Mouse (Mus musculus) midbrain, embryonic 16.5 days (tissue): ENCODE measurements at regions not wholly inside any gene's neighbourhood (a gene's known extent, or its start where the extent isn't known, plus 50 kb on each side); places are given as distances from the start of the nearest gene placed in this dataset.

Experiments used
- ATAC-seq: fragments of 200-750 bp; cut with Nextera tagmentation; 2 replicates; pipeline ENCODE4 v1.8.0; 2017; ENCODE audit warnings: moderate TSS enrichment
- H3K27ac ChIP-seq: fragments of 300-500 bp; sonication (generic); 2 replicates; pipeline ENCODE4 v1.5.1; 2014; ENCODE audit warnings: mild to moderate bottlenecking, low read length, mixed read lengths
- H3K27me3 ChIP-seq: fragments of 300-500 bp; sonication (generic); 2 replicates; pipeline ENCODE4 v1.6.1; 2014; ENCODE audit warnings: low read depth, low read length, mixed read lengths; ENCODE audit not compliant: control insufficient read depth, insufficient read depth
- H3K36me3 ChIP-seq: fragments of 300-500 bp; sonication (generic); 2 replicates; pipeline ENCODE4 v1.6.1; 2014; ENCODE audit warnings: mild to moderate bottlenecking, low read length, moderate library complexity, mixed read lengths; ENCODE audit not compliant: control insufficient read depth, insufficient read depth
- H3K4me1 ChIP-seq: fragments of 300-500 bp; sonication (generic); 2 replicates; pipeline ENCODE4 v1.6.1; 2014; ENCODE audit warnings: mild to moderate bottlenecking, low read length, mixed read lengths; ENCODE audit not compliant: control insufficient read depth, insufficient read depth
- H3K4me2 ChIP-seq: fragments of 300-500 bp; sonication (generic); 2 replicates; pipeline ENCODE4 v1.6.1; 2014; ENCODE audit warnings: mild to moderate bottlenecking, low read length, mixed read lengths
- H3K4me3 ChIP-seq: fragments of 300-500 bp; sonication (generic); 2 replicates; pipeline ENCODE4 v1.5.1; 2014; ENCODE audit warnings: low read depth, mild to moderate bottlenecking, low read length, moderate library complexity, mixed read lengths
- H3K9ac ChIP-seq: fragments of 300-500 bp; sonication (generic); 2 replicates; pipeline ENCODE4 v1.6.1; 2014; ENCODE audit warnings: low read depth, low read length, mixed read lengths
- H3K9me3 ChIP-seq: fragments of 300-500 bp; sonication (generic); replicated peaks from 2 replicates; pipeline ENCODE4 v1.6.1; 2014; ENCODE audit warnings: mild to moderate bottlenecking, low read length, mixed read lengths; ENCODE audit not compliant: control insufficient read depth, poor library complexity, severe bottlenecking
- WGBS: fragments of 180-500 bp; shearing (Covaris S2); extraction: QIAGEN DNeasy Blood & Tissue Kit; methylation state at CpG from one replicate; pipeline ENCODE4 v1.1.7; 2014; 5-methylcytosine and 5-hydroxymethylcytosine counted together

GRCm38 (mm10) chr2:75149036-75149435, 323.4 kb downstream of the Mtx2 start:
- Histone ChIP-seq H3K4me1 (no peaks in the 10 kb centered on the region), H3K36me3 (no peaks in the 10 kb centered on the region), H3K9me3 (no peaks in the 10 kb centered on the region), H3K9ac (no peak overlapping the region), H3K4me3 (no peak overlapping the region), H3K4me2 (no peak overlapping the region), H3K27me3 (no peaks in the 10 kb centered on the region), H3K27ac (no peak overlapping the region)
- ATAC-seq: no peak
- 87% methylated on average over 5 of the region's 5 CpGs for WGBS

GRCm38 (mm10) chr2:75149562-75149961, 324.0 kb downstream of the Mtx2 start:
- Histone ChIP-seq H3K27me3 (no peaks in the 10 kb centered on the region), H3K27ac (no peak overlapping the region), H3K4me2 (no peak overlapping the region), H3K9ac (no peak overlapping the region), H3K4me3 (no peak overlapping the region), H3K36me3 (no peaks in the 10 kb centered on the region), H3K4me1 (no peaks in the 10 kb centered on the region), H3K9me3 (no peaks in the 10 kb centered on the region)
- WGBS: 70% methylated on average over 12 of the region's 12 CpGs
- ATAC-seq: no peak

DNA sequence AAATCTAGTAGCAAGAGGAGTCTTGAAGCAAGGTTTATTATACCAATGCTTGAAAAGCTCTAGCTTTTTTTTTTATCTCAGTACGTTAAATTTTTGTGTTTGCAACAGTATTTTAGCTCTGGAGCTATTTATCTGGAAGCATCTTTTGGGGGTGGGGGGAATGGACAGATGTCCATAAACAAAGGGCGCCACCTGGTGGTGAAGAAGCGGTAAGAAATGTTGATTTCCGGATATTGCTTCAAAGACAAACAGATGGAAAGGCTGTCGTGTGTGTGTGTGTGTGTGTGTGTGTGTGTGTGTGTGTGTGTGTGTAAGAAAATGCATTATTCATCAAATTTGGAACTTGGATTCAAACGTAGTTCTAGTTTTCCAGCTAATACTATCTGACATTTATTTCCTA, 325.4 kb downstream of the Mtx2 start:
- H3K4me3 ChIP-seq: no peak overlapping the region
- no peaks in the 10 kb centered on the region for H3K9me3 ChIP-seq
- ATAC-seq: no peak
- H3K4me1 ChIP-seq: no peaks in the 10 kb centered on the region
- H3K36me3 ChIP-seq: no peaks in the 10 kb centered on the region
- H3K9ac ChIP-seq: no peak overlapping the region
- under 1% methylated on average over 6 of the region's 6 CpGs for WGBS
- no peak overlapping the region for H3K4me2 ChIP-seq
- H3K27me3 ChIP-seq: no peaks in the 10 kb centered on the region
- H3K27ac ChIP-seq: no peak overlapping the region

- H3K27ac ChIP-seq: no peak overlapping the region
- H3K9me3 ChIP-seq: no peaks in the 10 kb centered on the region
- H3K4me1 ChIP-seq: no peaks in the 10 kb centered on the region
- H3K4me2 ChIP-seq: no peak overlapping the region
- H3K4me3 ChIP-seq: no peak overlapping the region
- H3K36me3 ChIP-seq: no peaks in the 10 kb centered on the region
- H3K27me3 ChIP-seq: no peaks in the 10 kb centered on the region
- no peak overlapping the region for H3K9ac ChIP-seq
- ATAC-seq: no peak
- WGBS: 81% methylated on average over 8 of the region's 8 CpGs
These were observed 325.9 kb downstream of the Mtx2 start for GRCm38 (mm10) chr2:75151519-75151918.

DNA sequence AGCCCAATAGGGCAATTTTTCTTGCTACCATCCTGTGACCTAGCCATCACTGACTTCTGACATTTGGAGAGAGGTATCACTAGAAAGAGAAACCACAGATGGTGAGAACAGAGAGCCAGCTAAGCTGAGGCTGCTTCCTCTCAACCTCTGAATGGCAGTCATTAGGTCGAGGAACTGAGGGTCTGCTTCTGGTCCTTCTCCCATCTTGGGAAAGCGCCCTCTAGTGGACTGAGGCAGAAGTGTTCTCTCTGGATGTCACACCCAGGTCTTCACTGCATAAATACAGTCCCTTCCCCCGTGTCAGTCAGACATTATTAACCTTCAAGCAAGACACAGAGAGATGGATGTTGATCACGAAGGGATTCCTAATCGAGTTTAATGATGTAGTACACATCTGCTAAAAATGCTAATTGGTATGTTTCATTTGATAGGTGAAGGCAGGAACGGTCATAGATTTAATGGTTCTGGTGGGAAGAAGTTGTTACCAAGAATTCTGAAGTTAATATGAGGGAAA, 326.9 kb downstream of the Mtx2 start:
- Histone ChIP-seq H3K4me1 (no peaks in the 10 kb centered on the region), H3K9me3 (no peaks in the 10 kb centered on the region), H3K27ac (no peak overlapping the region), H3K4me2 (no peak overlapping the region), H3K4me3 (no peak overlapping the region), H3K9ac (no peak overlapping the region), H3K36me3 (no peaks in the 10 kb centered on the region), H3K27me3 (no peaks in the 10 kb centered on the region)
- ATAC-seq: no peak
- WGBS: 34% methylated on average over 6 of the region's 6 CpGs

DNA sequence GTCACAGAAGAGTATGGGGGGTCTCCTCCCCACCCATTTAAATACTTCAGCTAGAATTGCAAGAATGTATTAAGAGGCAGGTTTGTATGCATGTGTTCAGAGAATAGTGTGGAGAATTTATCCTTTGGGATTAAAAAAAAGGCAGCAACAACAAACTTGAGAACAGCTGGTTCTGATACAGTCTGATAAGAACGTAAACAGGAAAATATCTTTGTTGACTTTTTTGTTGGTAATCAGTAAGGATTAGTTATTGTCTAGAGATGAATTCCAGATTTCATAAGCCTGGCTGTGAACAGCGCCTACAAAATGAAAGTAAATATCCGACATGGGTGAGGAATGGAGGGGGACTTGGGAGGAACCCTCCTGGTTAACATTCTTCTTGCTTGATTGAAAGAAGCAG, 328.8 kb downstream of the Mtx2 start:
- H3K4me2 ChIP-seq: no peak overlapping the region
- H3K36me3 ChIP-seq: no peaks in the 10 kb centered on the region
- no peaks in the 10 kb centered on the region for H3K27me3 ChIP-seq
- H3K9ac ChIP-seq: no peak overlapping the region
- no peaks in the 10 kb centered on the region for H3K4me1 ChIP-seq
- ATAC-seq: no peak
- WGBS: 82% methylated on average over 3 of the region's 3 CpGs
- no peaks in the 10 kb centered on the region for H3K9me3 ChIP-seq
- no peak overlapping the region for H3K27ac ChIP-seq
- no peak overlapping the region for H3K4me3 ChIP-seq

DNA sequence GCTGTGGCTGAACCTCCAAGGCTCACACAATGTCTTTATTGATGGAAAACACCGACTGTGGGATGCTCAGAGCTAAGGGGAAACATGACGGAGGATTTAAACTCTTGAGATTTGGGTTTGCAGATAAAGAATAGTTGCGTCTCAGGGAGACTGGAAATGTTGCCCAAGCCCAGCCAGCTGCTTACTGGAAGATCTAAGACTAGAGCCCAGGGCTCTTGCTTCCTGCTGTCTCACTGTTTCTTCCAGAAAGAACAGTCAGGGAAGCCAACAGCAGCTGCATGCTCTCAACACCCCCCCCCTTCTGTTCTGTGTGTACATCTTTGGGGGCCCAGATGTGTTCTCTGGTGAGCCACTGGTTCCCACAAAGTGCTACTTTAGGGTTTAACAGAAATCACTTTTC, 333.0 kb downstream of the Mtx2 start:
- H3K36me3 ChIP-seq: no peaks in the 10 kb centered on the region
- no peak overlapping the region for H3K27ac ChIP-seq
- 73% methylated on average over 3 of the region's 3 CpGs for WGBS

GRCm38 (mm10) chr2:75161075-75161474, 335.5 kb downstream of the Mtx2 start:
- H3K27ac ChIP-seq: no peak overlapping the region
- no peaks in the 10 kb centered on the region for H3K9me3 ChIP-seq
- no peak overlapping the region for H3K4me2 ChIP-seq
- no peak overlapping the region for H3K9ac ChIP-seq
- WGBS: 94% methylated on average over 14 of the region's 14 CpGs
- no peaks in the 10 kb centered on the region for H3K4me1 ChIP-seq
- H3K27me3 ChIP-seq: no peaks in the 10 kb centered on the region
- no peak for ATAC-seq
- no peaks in the 10 kb centered on the region for H3K36me3 ChIP-seq
- no peak overlapping the region for H3K4me3 ChIP-seq

More for the DNA sequence above, 333.0 kb downstream of the Mtx2 start:
- Histone ChIP-seq H3K4me1 (no peaks in the 10 kb centered on the region), H3K9me3 (no peaks in the 10 kb centered on the region), H3K27me3 (no peaks in the 10 kb centered on the region), H3K4me2 (no peak overlapping the region), H3K4me3 (no peak overlapping the region), H3K9ac (no peak overlapping the region)
- ATAC-seq: no peak

DNA sequence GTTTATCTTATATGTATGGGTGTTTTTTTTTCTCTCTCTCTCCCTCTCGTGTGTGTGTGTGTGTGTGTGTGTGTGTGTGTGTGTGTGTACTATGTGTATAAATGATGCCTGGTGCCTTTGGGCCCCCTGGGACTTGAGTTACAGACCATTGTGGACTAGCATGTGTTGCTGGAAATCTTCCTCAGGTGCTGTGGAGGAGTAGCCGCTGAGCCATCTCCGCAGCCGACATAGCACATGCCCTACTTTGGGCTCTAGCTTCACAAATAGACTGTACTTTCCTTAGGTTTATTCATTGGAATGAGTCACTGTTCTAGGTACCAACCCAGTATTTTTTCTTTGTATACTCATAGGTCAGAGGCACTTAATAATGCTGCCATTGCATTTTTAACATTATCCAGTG, 339.4 kb downstream of the Mtx2 start:
- 79% methylated on average over 4 of the region's 4 CpGs for WGBS
- Histone ChIP-seq H3K9me3 (no peaks in the 10 kb centered on the region), H3K4me1 (no peaks in the 10 kb centered on the region), H3K27me3 (no peaks in the 10 kb centered on the region), H3K4me3 (no peak overlapping the region), H3K27ac (no peak overlapping the region), H3K36me3 (no peaks in the 10 kb centered on the region), H3K4me2 (no peak overlapping the region), H3K9ac (no peak overlapping the region)
- ATAC-seq: no peak

- no peaks in the 10 kb centered on the region for H3K9me3 ChIP-seq
- H3K27ac ChIP-seq: no peak overlapping the region
- H3K4me1 ChIP-seq: peaks cover 2% of the 10 kb centered on the region; the same call in 1 of the 2 replicates
- no peaks in the 10 kb centered on the region for H3K36me3 ChIP-seq
- H3K9ac ChIP-seq: no peak overlapping the region
- WGBS: 52% methylated on average over 5 of the region's 5 CpGs
- H3K4me2 ChIP-seq: no peak overlapping the region
- H3K4me3 ChIP-seq: no peak overlapping the region
- H3K27me3 ChIP-seq: no peaks in the 10 kb centered on the region
- no peak for ATAC-seq
These were observed 350.7 kb downstream of the Mtx2 start for GRCm38 (mm10) chr2:75176267-75176666.
